21 mouse cellular contexts compared by ENCODE assay signal in the genomic region with DNA sequence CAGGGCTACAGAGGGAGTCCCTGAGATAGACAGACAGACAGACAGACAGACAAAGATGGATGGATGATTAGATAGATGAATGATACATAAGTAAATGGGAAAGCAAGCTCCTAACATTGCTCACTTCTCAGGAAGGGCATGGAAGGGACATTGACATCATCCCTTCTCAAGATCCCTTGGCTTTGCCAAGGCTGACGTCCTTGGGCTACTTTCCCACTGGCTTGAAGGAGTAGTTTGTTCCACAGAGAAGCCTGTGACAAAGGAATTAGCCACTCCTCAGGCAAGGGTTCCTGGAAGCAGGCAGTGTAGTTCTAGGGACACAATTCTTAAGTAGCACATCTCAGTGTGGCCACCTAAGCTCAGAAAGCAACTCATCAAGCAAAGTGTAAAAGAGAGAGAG. TPM values are rescaled to one million over a fixed set of nuclear protein-coding genes. Genes with fewer than 3 reads are reported as not detected.
DNase-seq lines count a peak whose midpoint lies in the region; TF ChIP-seq lines count a peak whose summit lies in the region.
"Had no signal": no experiment of that assay in that cellular context is flagged by ENCODE, and none has a peak within 500 bp of the region (broad histone marks: within the 10 kb centered on the region; RNA-seq: fewer than 3 reads in every experiment).

No protein-coding gene starts in this region.

- no peak for TF ChIP-seq CTCF in gastrocnemius, adult 2 months (IDR thresholded peaks at IDR 0.05)
- no peak for TF ChIP-seq CTCF in layer of hippocampus, adult 2 months (conservative IDR thresholded peaks at IDR 0.05)

- H3K4me3 ChIP-seq in gastrocnemius, adult 2 months, result no peak overlapping the region
- H3K4me3 ChIP-seq in layer of hippocampus, adult 2 months, result no peak overlapping the region
- H3K4me3 ChIP-seq: forebrain, embryonic 10.5 days; heart, embryonic 15.5 days; midbrain, embryonic 13.5 days; neural tube, embryonic 13.5 days had no signal

- no peak overlapping the region for H3K27ac ChIP-seq in gastrocnemius, adult 2 months
- peak overlapping the region; percentile 64; the same call in 1 of the 2 replicates for H3K27ac ChIP-seq in layer of hippocampus, adult 2 months
- H3K27ac ChIP-seq: forebrain, embryonic 10.5 days; heart, embryonic 15.5 days; hindbrain, embryonic 14.5 days; midbrain, embryonic 13.5 days; neural tube, embryonic 13.5 days had no signal

- intact Hi-C loops in gastrocnemius, adult 2 months (cut with DNase I), result no loop called here
- intact Hi-C loops in gastrocnemius, postnatal 14 days (cut with DNase I; ENCODE audit: low total_unique reads), result no loop called here

- peak; percentile 74 for DNase-seq in gastrocnemius, adult 2 months
- DNase-seq in gastrocnemius, adult 8-10 months (ENCODE audit: low spot score in 2 of 2), result no peak
- no peak for DNase-seq in layer of hippocampus, adult 2 months (ENCODE audit: low spot score in 2 of 2)
- no peak for DNase-seq in layer of hippocampus, postnatal 14 days (ENCODE audit: low spot score in 2 of 2)
- DNase-seq in adrenal gland, postnatal 10 days, result peak; percentile 51
- peak; percentile 56 for DNase-seq in gastrocnemius, postnatal 14 days
- no peak for DNase-seq in right cerebral cortex, adult 18-20 months
- no peak for DNase-seq in embryo, embryonic 10.5 days (ENCODE audit: low spot score)
- DNase-seq: cerebellum, adult 2 months; cerebellum, postnatal 36 days; forebrain, postnatal 0 days; kidney, adult 8-10 months; kidney, postnatal 36 days; right cerebral cortex, postnatal 14 days; thymus, adult 2 months had no signal

RNA-seq across cellular contexts. Expression of gene Rras2, which starts 55.1 kb away (rescaled TPM):
- 10 to 100 TPM; 15.6 to 20.1 TPM for total RNA-seq in gastrocnemius, adult 2 months (2021)
- total RNA-seq in gastrocnemius, adult 8-10 months (2022), result 10 to 100 TPM; 12.4 to 15.0 (median 13.6) TPM
- total RNA-seq in layer of hippocampus, adult 2 months (2021), result 10 to 100 TPM; 26.0 to 27.6 TPM
- 10 to 100 TPM; 61.3 to 61.5 TPM for total RNA-seq in layer of hippocampus, postnatal 14 days (2021)
- 10 to 100 TPM; 36.5 to 39.1 TPM for total RNA-seq in adrenal gland, postnatal 10 days (2021)
- total RNA-seq in gastrocnemius, postnatal 14 days (2021), result 10 to 100 TPM; 13.8 to 17.1 TPM
- total RNA-seq: MEL had no signal

Comparison
In these comparisons a context has a peak if more than half of its experiments do, and no peak if none do; other contexts are left out.
1. DNase-seq: peak in gastrocnemius, adult 2 months (single experiment), adrenal gland, postnatal 10 days (single experiment) and gastrocnemius, postnatal 14 days (single experiment); none in gastrocnemius, adult 8-10 months (0 of 2), layer of hippocampus, adult 2 months (0 of 2), layer of hippocampus, postnatal 14 days (0 of 2), right cerebral cortex, adult 18-20 months (single experiment) and embryo, embryonic 10.5 days (single experiment).